27 mouse cellular contexts compared by ENCODE assay signal in the genomic region with DNA sequence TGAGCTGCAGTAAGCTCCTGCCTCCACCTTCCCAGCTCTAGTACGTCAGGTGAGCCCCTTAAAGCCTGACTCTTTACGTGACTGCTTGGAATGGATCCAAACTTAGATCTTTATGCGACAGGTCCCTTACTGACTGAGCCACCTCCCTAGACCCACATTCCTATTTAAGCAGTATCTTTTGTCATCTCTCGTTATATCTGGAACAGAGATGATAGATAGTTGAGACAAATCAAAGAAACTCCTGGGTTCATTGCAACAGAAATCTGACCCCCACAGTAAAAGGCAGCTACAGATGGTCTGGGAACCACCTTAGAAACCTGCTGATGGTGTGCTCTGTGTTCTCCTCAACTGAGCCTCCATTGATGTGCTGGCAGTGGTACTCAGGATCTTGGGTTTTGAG.
"Had no signal": no experiment of that assay in that cellular context is flagged by ENCODE, and none has a peak within 500 bp of the region (broad histone marks: within the 10 kb centered on the region; RNA-seq: fewer than 3 reads in every experiment).

No protein-coding gene starts in this region.

- H3K4me3 ChIP-seq: gastrocnemius, adult 2 months; heart, adult 2 months; heart, embryonic 10.5 days; heart, embryonic 13.5 days; heart, embryonic 15.5 days; hindbrain, embryonic 10.5 days; hindbrain, embryonic 12.5 days; kidney, embryonic 15.5 days; limb, embryonic 10.5 days; limb, embryonic 12.5 days had no signal

- H3K9ac ChIP-seq: heart, embryonic 13.5 days; heart, embryonic 15.5 days; hindbrain, embryonic 12.5 days; hindbrain, embryonic 14.5 days; kidney, embryonic 15.5 days; limb, embryonic 12.5 days had no signal

- H3K27ac ChIP-seq: gastrocnemius, adult 2 months; heart, adult 2 months; heart, embryonic 10.5 days; heart, embryonic 13.5 days; heart, embryonic 15.5 days; hindbrain, embryonic 10.5 days; hindbrain, embryonic 12.5 days; hindbrain, embryonic 14.5 days; kidney, embryonic 15.5 days; kidney, postnatal 0 days; limb, embryonic 10.5 days; limb, embryonic 12.5 days had no signal

- H3K4me1 ChIP-seq: hindbrain, embryonic 10.5 days; limb, embryonic 10.5 days had no signal

- H3K4me2 ChIP-seq: heart, embryonic 13.5 days; heart, embryonic 15.5 days; hindbrain, embryonic 12.5 days; hindbrain, embryonic 14.5 days; kidney, embryonic 15.5 days; limb, embryonic 12.5 days; liver, embryonic 11.5 days had no signal

- H3K27me3 ChIP-seq: heart, embryonic 13.5 days; heart, embryonic 15.5 days; hindbrain, embryonic 12.5 days; kidney, embryonic 15.5 days; limb, embryonic 12.5 days had no signal

- H3K36me3 ChIP-seq: heart, embryonic 10.5 days; heart, embryonic 13.5 days; heart, embryonic 15.5 days; hindbrain, embryonic 10.5 days; hindbrain, embryonic 12.5 days; kidney, embryonic 15.5 days; limb, embryonic 10.5 days; limb, embryonic 12.5 days had no signal

- ATAC-seq: hindbrain, embryonic 16.5 days; intestine, embryonic 16.5 days had no signal

- H3K9me3 ChIP-seq: heart, embryonic 10.5 days; heart, embryonic 13.5 days; heart, embryonic 15.5 days; hindbrain, embryonic 10.5 days; hindbrain, embryonic 12.5 days; kidney, embryonic 15.5 days; limb, embryonic 10.5 days; limb, embryonic 12.5 days had no signal

- DNase-seq: gastrocnemius, adult 2 months; gastrocnemius, postnatal 10 days; gastrocnemius, postnatal 25 days; heart, adult 2 months; heart, postnatal 10 days; heart, postnatal 4 days; kidney, adult 11 months; kidney, adult 2 months; kidney, adult 9 months; kidney, postnatal 14 days; kidney, postnatal 36 days; layer of hippocampus, adult 9-11 months; layer of hippocampus, postnatal 36 days; liver had no signal
